Mouse (Mus musculus) adrenal gland, adult (tissue): ENCODE measurements at regions not wholly inside any gene's neighbourhood (a gene's known extent, or its start where the extent isn't known, plus 50 kb on each side); places are given as distances from the start of the nearest gene placed in this dataset.

Source experiments
- DNase-seq, 2 experiments: peaks; one replicate each; pipeline ENCODE4 v3.0.0; 2022 to 2023; ENCODE audit warnings: low spot score in 1 of 2; ENCODE audit not compliant: inconsistent age in 2 of 2

DNA sequence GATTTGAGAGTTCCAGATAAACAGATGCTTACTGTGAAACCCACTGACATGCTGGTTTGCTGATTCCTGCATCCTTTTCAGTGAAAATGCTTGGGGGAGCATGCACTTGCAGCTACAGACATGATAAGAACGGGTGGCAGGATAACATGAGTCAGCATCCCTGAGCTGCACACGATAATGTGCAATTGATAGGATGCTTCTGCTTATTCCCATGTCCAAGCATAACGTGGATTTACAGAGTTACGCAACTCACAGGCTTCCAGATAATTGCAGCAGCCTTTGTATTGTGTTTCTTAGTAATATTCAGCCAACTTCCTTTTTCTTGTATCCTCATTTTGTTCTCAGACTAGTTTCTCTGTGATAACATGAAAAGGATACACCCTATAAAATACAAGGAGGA lies 245.7 kb downstream of the Flrt2 start:
- DNase-seq = no peak

DNA sequence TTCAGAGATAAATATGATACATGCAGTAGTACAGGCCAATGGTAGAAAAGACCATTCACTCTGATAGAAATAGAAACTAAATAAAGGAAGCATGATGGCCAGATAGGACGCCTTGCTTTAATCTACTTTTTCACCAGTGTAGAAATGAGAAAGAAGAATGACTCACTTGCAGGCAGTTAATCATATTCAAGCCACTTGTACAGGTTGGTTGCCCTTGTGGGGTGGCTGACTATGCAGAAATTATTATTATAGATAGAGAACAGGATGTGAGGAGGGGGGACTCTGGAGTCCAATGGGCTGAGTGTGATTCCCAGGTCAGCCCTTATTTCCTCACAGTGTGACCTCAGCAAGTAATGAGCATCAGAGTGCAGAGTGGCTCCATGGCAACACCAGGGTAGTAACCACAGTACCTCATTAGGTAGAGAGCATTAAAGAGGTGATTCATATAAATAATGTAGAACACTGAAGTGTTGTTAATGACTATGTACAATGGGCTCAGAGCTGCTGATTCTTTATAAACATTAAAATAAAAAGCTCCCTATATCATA lies 248.5 kb downstream of the Flrt2 start:
- no peak for DNase-seq

DNA sequence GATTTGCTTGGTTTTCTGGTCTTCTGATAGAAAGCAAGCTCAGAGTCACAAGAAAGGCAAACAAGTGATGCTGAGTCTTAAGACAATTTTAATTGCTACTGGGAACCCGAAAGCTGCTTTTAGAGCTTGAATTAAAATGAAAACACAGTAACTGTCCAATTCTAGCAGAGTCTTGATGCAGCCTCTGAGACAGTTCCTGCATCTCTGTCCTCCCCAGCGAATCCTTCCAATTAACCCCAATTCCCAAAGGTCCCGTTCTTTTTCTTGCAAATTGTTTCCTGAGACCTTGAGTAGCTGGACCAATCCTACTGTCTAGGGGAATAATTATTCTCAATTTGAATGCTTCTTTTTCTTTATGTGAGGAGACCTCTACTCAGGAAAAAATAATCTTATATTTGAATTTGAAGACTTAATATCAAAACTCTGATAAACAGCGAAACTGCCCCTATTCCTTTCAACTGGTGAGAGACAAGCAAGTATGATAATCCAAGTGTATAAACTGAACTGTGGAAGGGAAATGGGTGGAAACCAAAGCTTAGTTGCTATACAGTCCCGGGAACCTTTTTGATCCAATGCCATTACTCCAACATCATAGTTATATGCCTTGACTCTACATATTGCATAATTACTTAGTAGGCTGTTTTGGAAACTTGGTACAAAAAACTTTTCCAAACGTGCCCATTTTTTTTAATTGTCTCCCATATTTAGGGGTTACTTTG lies 267.9 kb downstream of the Flrt2 start:
- no peak for DNase-seq

DNA sequence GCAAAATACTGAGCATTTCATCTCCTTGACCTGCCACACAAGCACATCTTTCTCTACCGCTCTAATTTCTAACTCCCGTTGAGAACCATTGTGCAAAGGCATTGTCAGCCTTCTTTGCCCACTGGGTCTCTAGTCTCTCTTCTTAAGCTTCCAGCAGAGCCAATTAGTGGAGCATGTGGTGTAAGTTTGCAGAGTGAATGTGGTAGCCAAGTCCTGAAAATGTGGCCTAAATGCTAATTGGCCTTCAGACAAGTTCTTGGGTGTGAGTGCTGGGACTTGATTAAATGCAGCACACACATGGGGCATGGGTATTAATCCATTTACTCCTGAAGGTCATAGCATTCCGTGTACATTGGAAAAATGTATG lies 268.5 kb downstream of the Flrt2 start:
- no peak for DNase-seq

DNA sequence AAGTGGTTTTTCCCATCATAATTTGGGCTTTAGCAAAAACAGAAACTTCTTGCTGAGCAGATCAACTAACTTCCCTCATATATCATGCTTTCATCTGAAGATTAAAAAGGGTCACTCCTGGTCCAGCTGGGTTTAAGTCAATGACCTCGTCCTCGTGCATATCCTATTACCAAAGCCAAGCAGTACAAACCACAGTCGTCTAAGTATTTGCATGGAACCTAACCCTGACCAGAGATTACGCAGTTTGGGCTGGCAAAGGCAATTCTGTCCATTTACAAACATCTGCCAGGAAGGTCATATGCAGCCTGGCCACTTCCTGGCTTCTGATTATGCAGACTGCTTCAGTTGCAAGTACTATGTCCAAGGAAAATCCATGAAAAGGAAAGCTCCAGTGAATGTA lies 270.8 kb downstream of the Flrt2 start:
- DNase-seq = peak in 1 of 2 experiments; percentile 33

DNA sequence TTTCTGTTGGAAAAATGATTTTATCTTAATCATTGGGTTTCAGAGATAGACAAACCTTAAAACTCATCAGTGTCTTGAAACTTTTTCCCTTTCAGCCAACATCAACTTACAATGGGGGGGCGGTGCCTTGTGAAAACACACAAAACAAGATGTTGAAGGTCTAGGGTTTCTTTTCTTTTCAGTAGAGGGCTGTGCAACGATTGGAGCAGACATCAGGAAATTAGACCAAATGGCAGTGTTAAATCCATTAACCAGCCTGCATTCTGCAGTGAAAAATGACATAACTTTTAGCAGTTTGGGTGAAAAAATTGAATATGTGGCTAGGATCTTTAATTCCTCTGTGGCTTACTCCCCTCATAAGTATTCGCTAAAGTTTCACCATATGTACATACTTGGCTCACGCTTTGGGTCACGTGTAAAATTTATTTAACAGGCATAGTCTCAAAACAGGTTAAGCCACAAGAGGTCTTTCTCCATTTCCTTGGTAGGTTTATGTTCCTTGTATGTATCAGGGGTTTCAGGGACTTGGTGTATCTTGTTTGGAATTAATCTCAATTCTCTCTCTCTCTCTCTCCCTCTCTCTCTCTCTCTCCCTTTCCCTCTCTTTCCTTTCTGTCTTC lies 296.8 kb downstream of the Flrt2 start:
- DNase-seq = no peak

DNA sequence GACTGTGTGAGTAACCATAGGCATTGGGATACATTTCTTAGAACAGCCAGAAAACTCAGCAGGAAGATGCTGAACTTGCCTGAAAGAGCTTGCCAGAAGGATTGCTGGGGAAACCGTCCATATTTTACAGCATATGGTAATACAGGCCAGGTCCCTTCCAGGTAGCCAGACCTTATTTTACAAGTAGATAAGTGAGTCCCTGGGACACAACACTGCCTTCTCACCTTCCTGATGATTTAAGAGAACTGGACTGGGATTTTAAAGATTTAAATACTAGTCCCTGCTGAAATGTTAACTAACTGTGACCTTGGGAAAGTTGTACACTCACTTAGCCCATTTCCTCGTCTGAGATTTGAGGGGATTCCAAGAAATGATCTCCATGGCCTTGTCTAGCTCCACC lies 302.9 kb downstream of the Flrt2 start:
- peak in 1 of 2 experiments; percentile 57 for DNase-seq

DNA sequence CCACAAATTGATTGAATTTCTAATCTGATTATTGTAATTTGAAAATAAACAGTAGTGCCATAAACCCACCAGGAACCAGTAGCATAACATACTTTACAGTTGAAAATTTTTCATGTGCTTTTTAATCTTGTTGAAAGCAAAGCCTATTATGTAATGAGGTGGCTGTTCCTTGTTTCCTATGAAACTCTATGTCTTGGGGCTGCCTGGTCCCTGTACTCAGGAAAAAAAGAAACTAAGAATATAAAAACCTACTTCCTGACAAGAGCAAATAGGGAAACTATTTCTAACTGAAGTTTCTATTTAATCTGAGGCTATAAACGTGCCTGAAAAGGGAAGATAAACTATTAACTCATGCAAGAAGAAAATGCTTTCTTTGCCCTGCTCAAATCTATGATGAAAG lies 338.2 kb downstream of the Flrt2 start:
- no peak for DNase-seq

DNA sequence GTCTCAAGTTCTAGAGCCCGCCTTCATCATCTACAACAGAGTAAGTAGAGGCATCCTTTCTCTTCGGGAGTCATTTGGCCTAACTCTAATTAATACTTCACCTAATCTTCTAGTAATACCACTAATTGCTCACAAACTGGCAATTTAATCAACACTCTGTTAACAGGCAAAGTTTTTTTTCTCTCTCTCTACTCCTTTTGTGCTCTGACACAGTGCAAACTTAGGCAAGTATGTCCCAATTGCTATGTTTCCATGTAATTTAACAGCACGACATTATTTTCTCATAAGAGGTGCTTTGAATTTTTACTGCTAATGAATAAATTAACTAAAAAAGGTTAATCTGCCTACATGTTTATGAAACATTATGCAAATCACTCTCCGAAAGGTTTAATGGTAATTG lies 383.3 kb downstream of the Flrt2 start:
- DNase-seq = no peak

DNA sequence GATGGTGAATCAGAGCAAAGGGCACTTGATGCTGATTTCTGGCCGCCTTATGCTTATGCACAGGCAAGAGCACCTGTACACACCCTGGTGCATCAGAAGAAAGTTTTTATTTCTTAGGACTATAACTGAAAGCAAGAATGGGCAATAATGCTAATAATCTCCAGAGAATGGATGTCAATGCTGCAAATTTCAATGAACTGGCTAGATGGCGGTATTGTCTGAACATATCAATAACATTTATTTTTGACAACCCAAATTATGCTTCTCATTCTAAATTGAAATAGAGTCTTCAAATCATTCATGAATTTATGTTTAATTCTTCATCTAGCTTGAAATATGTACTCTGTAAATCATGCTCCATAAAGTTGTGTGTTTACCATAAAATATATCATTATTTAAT lies 399.0 kb downstream of the Flrt2 start:
- DNase-seq = no peak

DNA sequence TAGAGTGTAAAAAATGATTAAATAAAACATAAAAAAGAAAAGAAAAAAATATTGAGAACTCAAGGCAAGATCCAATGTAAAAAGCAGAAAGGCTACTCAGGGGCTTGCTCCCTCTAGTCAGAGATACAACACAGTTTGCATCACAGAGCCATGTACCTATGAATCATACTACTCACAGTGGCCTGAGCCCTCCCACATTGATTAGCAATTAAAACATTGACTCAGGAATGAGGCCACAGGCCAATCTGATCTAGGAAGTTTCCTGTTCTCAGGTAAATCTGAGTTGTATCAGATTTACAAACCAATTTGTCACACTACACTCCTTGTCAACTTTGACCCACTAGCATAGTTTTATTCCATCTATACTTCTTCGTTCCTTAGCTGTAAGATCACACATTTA lies 414.2 kb downstream of the Flrt2 start:
- DNase-seq = no peak

DNA sequence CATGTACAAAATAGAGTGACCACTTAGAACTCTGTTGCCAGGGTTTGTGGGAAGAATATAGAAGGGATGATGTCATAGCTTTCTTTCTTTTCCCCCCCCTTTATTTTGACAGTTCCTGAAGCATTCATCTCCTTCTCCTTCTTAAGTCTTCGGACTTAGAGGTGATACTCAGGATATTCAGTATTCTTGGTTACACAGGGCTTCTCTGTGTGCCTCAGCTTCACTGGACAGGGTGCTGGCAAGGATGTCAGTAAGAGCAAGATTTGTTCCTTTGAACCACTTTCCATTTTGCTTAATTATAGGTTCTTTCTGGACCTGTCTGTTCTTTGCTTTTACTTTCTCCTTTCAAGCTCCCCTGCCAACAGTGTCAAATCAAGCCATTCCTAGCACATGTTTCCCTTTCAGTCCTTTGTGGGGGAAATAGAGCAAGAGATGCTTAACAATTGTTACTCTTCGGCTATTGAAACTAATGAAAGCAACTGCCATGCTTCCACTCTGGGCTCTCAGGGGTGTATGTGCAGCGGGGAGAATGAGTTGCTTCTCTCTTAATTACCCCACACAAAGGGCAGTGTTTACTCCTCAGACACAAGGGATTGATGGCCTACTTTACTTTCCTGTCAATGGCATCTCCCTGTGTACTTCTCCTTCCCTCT lies 422.8 kb downstream of the Flrt2 start:
- no peak for DNase-seq

DNA sequence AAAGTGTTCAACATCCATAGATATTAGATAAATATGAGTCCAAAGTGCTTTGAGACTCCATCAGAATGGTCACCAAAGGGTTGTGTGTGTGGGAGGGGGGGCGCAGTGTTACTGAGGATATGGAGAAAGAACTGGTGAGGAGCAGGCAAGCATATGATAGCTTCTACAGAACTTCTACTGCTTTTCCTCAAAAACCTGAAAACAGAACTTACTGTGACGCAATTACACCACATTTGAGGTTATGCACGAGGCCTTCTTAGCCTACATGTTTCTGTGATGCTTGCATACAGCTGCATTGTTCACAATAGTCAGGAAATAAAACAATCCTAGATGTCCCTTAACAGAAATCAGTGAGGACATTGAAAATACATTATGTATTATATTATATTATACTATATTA lies 425.5 kb downstream of the Flrt2 start:
- no peak for DNase-seq

DNA sequence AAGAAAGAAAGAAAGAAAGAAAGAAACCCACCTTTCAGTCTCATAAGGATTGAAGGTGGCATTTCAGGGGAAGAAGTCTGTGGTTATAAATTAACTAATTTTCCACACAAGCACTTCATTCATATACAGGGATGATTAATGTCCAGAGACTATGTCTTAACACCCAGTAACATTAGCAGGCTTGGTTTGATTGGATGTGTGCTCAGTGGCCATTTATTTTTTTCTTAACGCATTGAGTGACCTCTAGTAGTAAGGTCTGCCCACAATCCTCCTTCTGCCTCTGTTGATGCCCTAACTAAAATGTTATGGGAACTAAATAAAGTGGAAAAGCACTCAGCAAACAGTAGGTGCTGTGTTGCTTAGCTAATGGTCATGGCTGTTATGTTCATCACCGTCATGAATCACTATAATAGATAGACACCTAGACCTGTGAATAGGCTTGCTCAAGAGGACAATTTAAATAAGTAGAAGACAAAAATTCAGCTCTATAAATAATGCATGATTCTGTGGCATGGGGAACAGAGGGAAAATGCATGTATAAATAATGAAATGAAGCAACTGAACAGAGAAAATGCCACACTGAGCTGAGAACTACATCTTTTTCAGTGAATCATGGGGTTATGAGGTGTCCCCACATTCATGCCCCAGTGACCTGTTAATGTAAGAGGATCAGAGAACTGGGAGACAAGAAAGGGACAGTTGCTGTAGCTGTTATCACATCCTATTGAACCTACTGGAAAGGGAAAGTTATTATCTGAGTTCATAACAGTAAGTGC lies 432.3 kb downstream of the Flrt2 start:
- no peak for DNase-seq

DNA sequence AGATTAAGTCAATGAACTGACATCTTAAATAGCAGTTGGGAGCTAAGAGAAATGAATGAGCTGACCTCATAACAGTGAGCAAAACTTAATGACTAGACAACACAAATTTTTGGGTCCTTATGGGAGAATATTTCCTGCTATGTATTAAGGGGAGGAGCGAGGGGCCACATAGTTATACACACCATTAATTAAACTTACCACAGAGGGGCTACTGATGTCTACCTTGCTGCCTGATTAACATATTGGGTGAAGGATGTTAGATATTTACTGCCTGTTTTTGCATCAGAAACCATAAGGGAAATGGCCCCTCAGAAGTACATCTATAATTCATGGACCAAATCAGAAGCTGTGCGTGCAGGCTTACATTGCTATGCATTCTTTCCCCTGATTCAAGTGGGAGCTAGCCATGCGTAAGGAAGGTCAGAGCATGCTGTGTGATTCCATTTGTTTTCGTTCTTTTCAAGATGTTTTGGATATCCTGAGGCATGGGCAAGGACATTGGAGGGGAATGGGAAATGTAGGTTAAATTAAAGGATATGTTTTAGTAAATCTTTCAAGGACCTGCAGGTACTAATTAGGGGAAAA lies 437.9 kb downstream of the Flrt2 start:
- DNase-seq = no peak

DNA sequence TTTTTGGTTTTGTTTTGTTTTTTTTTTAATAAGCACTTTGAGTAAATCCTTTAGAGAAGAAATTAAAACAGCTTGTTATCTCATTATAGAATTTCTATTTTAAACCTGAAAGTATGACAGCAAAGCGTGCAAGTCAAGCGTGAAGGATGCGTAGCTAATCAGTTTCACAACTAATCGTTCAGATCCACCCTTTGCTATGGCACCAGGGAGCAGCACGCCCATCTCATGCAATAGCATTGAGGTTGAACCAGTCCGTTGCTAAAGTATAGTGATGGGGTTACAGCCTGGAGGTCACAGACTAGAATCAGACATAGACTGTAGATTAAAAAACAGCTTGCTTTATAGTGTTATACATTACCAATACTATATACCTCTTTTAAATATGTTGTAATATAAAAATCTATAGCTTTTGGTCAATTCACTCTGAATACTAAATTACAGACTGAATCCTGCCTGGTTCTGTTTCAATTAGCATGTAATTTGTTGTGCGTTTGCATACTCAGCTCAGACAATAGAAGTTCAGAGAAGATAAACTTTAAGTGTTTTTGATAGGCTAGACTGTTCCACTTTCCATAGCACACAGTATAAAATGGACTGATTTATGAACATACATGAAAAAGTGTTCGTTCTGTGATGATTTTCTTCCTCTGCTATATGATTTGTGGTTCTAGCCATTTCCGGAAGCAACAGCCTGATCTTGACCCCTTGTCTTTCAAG lies 438.9 kb downstream of the Flrt2 start:
- no peak for DNase-seq

DNA sequence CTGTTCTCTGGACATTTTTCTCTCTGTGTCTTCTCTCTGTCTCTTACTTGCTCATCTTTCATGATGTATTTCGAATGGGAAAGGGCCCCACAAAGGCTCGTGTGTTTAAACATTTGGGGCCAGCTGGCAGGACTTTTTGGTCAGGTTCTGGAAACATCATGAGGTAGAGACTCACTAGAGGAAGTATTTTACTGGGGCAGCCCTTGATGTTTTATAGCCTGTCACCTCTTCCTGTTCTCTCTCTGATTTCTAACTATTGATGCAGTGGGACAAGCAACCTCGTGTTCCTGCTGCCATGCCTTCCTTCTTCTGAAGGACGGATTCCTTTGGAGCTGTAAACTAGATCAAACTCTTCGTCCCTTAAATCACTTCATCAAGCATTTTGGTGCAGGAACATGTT lies 442.1 kb downstream of the Flrt2 start:
- no peak for DNase-seq

DNA sequence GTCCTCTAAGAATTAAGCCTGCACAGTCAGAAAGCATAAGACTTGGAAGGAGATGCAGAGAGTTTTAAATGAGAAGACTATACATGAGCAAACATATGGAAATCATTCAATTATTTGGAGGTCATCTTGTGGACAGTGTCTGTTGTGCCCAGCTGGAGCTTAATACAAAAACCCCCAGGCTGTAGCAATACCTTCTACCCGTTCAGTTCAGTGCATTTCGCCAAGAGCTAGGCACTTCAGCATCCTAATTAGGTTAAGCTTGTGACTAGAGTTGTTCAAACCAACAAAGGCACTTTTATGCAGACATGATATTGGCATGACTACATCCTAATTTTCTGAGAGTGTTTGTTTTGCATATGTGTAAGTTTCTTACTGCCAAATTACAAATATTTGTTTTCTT lies 449.7 kb downstream of the Flrt2 start:
- no peak for DNase-seq

DNA sequence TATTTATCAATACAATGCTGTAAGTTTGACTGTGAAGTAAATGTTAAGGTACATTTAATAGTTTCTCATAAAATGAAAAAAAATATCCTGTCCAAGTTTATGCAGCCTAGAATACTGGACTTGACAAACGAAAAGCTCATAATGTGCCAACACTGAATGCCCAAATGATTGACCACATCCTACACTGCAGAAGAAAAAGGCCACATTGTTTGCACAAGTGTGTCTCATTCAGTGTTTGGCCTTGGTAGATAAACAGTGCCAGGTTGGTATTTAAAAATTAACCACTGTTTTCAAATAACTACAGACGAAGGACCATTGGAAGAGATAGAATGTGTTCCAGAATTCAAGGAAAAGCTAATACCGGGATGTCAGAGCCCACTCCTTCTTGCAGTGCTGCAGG lies 462.1 kb downstream of the Flrt2 start:
- DNase-seq = no peak

DNA sequence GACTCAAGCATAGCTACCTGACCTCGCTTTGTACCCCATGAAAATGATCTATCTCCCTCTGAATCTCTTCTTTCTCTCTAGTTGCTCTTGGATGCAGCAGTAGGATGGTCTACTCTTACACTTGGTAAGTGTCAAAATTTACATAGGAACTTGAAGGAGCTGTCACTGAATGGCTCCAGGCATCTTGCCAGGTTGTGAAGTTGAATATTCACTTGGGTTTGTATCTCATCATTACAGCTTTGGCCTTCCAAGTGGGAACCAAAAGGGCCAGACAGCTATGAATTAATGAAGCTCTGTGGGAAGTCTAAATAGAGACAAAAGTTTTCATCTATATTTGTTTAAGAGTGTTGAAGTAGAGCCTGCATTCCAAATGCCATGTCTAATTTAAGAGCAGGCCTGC lies 475.5 kb downstream of the Flrt2 start:
- DNase-seq = no peak

DNA sequence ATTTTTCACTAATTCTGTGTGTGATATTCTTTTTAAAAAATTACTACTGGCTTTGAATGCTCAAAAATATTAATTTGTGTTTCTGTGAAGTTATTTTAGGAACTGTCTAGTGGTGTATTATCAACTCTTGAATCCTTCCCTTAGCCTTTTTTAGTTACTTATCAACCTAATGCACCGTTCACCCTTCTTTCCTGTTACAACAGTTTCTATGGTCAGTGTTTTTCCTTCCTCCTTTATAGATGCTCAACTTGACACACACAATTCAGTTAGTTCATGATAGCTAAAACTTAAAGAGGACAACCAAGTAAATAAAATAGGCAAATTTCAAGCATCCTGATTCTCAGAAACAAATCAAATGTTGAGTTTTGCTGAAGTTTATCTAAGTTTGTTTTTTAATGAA lies 506.9 kb downstream of the Flrt2 start:
- DNase-seq = no peak
